Mouse (Mus musculus) CH12.LX (cell line): Measurements from ENCODE around the gene Prkce. TPM values are rescaled to one million over a fixed set of nuclear protein-coding genes. Genes with fewer than 3 reads are reported as not detected.

Experiments used
- DNase-seq: peaks from one replicate; pipeline ENCODE4 v3.0.0-alpha.2; 2013; ENCODE audit errors: extremely low read depth
- H3K27ac ChIP-seq: 2 replicates; pipeline ENCODE4 v1.5.1; 2012; ENCODE audit warnings: low read depth, mild to moderate bottlenecking, control low read depth, moderate library complexity; ENCODE audit not compliant: insufficient read depth
- H3K27me3 ChIP-seq: replicated peaks from 2 replicates; pipeline ENCODE3; 2012; ENCODE audit warnings: inconsistent platforms
- H3K36me3 ChIP-seq, 2 experiments: replicated peaks in 1 of 2; 2 replicates each; pipeline versions ENCODE3 to v1.6.1; 2012; ENCODE audit warnings: inconsistent platforms in 1 of 2, low read length in 1 of 2, mild to moderate bottlenecking in 1 of 2, mixed read lengths in 1 of 2, moderate library complexity in 1 of 2; ENCODE audit not compliant: control insufficient read depth in 1 of 2, insufficient read depth in 1 of 2
- H3K4me1 ChIP-seq, 2 experiments: 2 replicates each; pipeline ENCODE4 v1.6.1; 2012; ENCODE audit warnings: inconsistent platforms in 1 of 2, moderate library complexity in 1 of 2; ENCODE audit not compliant: insufficient read depth in 2 of 2, control insufficient read depth in 1 of 2
- H3K4me2 ChIP-seq: 2 replicates; pipeline ENCODE4 v1.6.1; 2012; ENCODE audit warnings: low read depth, mild to moderate bottlenecking, control low read depth; ENCODE audit not compliant: poor library complexity, insufficient read depth, severe bottlenecking
- H3K4me3 ChIP-seq, 3 experiments: fragments of 150-350 bp in 1 of 3; sonication (generic) in 1 of 3; replicated peaks in 1 of 3; 2 replicates each; pipeline versions ENCODE3 to v1.5.1; 2011 to 2012; ENCODE audit warnings: low read depth in 2 of 3, low read length in 2 of 3, mild to moderate bottlenecking in 2 of 3, moderate library complexity in 2 of 3, control low read depth in 1 of 3, improper control_type of control experiment in 1 of 3, inconsistent platforms in 1 of 3, mixed read lengths in 1 of 3; ENCODE audit not compliant: poor library complexity in 1 of 3
- H3K79me2 ChIP-seq: replicated peaks from 2 replicates; pipeline ENCODE4 v1.6.1; 2012; ENCODE audit warnings: mild to moderate bottlenecking, moderate library complexity; ENCODE audit not compliant: control insufficient read depth, poor library complexity, insufficient read depth, severe bottlenecking; ENCODE audit errors: extremely low read depth
- H3K9ac ChIP-seq: 2 replicates; pipeline ENCODE4 v1.6.1; 2012; ENCODE audit warnings: low read depth, mild to moderate bottlenecking, control low read depth, moderate library complexity; ENCODE audit not compliant: insufficient read depth
- H3K9me3 ChIP-seq: replicated peaks from 2 replicates; pipeline ENCODE3; 2012; ENCODE audit warnings: low read length, inconsistent platforms, mixed read lengths
- BHLHE40 ChIP-seq: IDR thresholded peaks from 2 replicates; pipeline ENCODE4 v1.6.1; 2011; ENCODE audit warnings: mild to moderate bottlenecking, low read depth, low read length, improper control_type of control experiment
- CHD2 ChIP-seq: IDR thresholded peaks from 2 replicates; pipeline ENCODE4 v1.6.1; 2011; ENCODE audit warnings: low read length, improper control_type of control experiment
- GABPA ChIP-seq: IDR thresholded peaks from 2 replicates; pipeline ENCODE4 v1.6.1; 2012; ENCODE audit warnings: low read depth, low read length, improper control_type of control experiment, inconsistent platforms; ENCODE audit not compliant: insufficient replicate concordance
- HCFC1 ChIP-seq: IDR thresholded peaks from 2 replicates; pipeline ENCODE4 v1.6.1; 2012; ENCODE audit warnings: low read depth, mild to moderate bottlenecking, inconsistent platforms, low read length, improper control_type of control experiment
- IRF4 ChIP-seq: IDR thresholded peaks from 2 replicates; pipeline ENCODE4 v1.6.1; 2014; ENCODE audit warnings: low read depth, mild to moderate bottlenecking, inconsistent platforms, low read length, improper control_type of control experiment
- JUN ChIP-seq: IDR thresholded peaks from 2 replicates; pipeline ENCODE4 v1.6.1; 2011; ENCODE audit warnings: low read depth, mild to moderate bottlenecking, low read length, improper control_type of control experiment, moderate library complexity; ENCODE audit not compliant: insufficient read depth
- KAT2A ChIP-seq: IDR thresholded peaks from 2 replicates; pipeline ENCODE4 v1.6.1; 2012; ENCODE audit warnings: low read length, improper control_type of control experiment, inconsistent platforms; ENCODE audit not compliant: insufficient replicate concordance
- MAFK ChIP-seq: IDR thresholded peaks from 2 replicates; pipeline ENCODE4 v1.6.1; 2011; ENCODE audit warnings: low read length, improper control_type of control experiment; ENCODE audit not compliant: insufficient replicate concordance
- MAZ ChIP-seq: IDR thresholded peaks from 2 replicates; pipeline ENCODE4 v1.6.1; 2012; ENCODE audit warnings: low read depth, mild to moderate bottlenecking, inconsistent platforms, low read length, improper control_type of control experiment, moderate library complexity
- MEF2A ChIP-seq: IDR thresholded peaks from 2 replicates; pipeline ENCODE4 v1.6.1; 2014; ENCODE audit warnings: low read depth, mild to moderate bottlenecking, inconsistent platforms, low read length, improper control_type of control experiment, borderline replicate concordance
- NELFE ChIP-seq: IDR thresholded peaks from 2 replicates; pipeline ENCODE4 v1.6.1; 2011; ENCODE audit warnings: low read depth, low read length, improper control_type of control experiment
- NRF1 ChIP-seq: IDR thresholded peaks from 2 replicates; pipeline ENCODE4 v1.6.1; 2014; ENCODE audit warnings: low read depth, mild to moderate bottlenecking, inconsistent platforms, low read length, improper control_type of control experiment, moderate library complexity
- PAX5 ChIP-seq: IDR thresholded peaks from 2 replicates; pipeline ENCODE4 v1.6.1; 2012; ENCODE audit warnings: low read length, inconsistent platforms, mixed read lengths
- RAD21 ChIP-seq: IDR thresholded peaks from 2 replicates; pipeline ENCODE4 v1.6.1; 2011; ENCODE audit warnings: low read depth, mild to moderate bottlenecking, low read length, improper control_type of control experiment, moderate library complexity
- RCOR1 ChIP-seq: conservative IDR thresholded peaks from 2 replicates; pipeline ENCODE4 v1.6.1; 2012; ENCODE audit warnings: low read depth, mild to moderate bottlenecking, inconsistent platforms, low read length, improper control_type of control experiment
- SIN3A ChIP-seq: IDR thresholded peaks from 2 replicates; pipeline ENCODE4 v1.6.1; 2012; ENCODE audit warnings: low read length, improper control_type of control experiment, inconsistent platforms
- TBP ChIP-seq: conservative IDR thresholded peaks from 2 replicates; pipeline ENCODE4 v1.6.1; 2011; ENCODE audit warnings: low read depth, low read length, improper control_type of control experiment
- TCF12 ChIP-seq: IDR thresholded peaks from 2 replicates; pipeline ENCODE4 v1.6.1; 2014; ENCODE audit warnings: low read depth, mild to moderate bottlenecking, inconsistent platforms, low read length, improper control_type of control experiment
- USF2 ChIP-seq: conservative IDR thresholded peaks from 2 replicates; pipeline ENCODE4 v1.6.1; 2011; ENCODE audit warnings: low read depth, low read length, improper control_type of control experiment
- ZC3H11A ChIP-seq: IDR thresholded peaks from 2 replicates; pipeline ENCODE4 v1.6.1; 2012; ENCODE audit warnings: low read depth, mild to moderate bottlenecking, inconsistent platforms, low read length, improper control_type of control experiment
- ZKSCAN1 ChIP-seq: IDR thresholded peaks from 2 replicates; pipeline ENCODE4 v1.6.1; 2012; ENCODE audit warnings: low read depth, inconsistent platforms, low read length, improper control_type of control experiment, borderline replicate concordance
- ZMIZ1 ChIP-seq: IDR thresholded peaks from 2 replicates; pipeline ENCODE4 v1.6.1; 2012; ENCODE audit warnings: low read depth, mild to moderate bottlenecking, inconsistent platforms, low read length, improper control_type of control experiment
- ZNF384 ChIP-seq: IDR thresholded peaks from 2 replicates; pipeline ENCODE4 v1.6.1; 2012; ENCODE audit warnings: low read depth, low read length, improper control_type of control experiment, inconsistent platforms
- dilution Hi-C: fragments of 300-500 bp; cut with MboI; formaldehyde crosslinking; loops from 2 replicates; pipeline ENCODE4 v1.14.3; 2020; ENCODE audit warnings: low sequenced_read_pairs; ENCODE audit not compliant: extremely low pct_unique_long_range_greater_than_20kb, extremely low pct_ligation_motif_present
- in situ Hi-C: fragments of 300-500 bp; cut with MboI; formaldehyde crosslinking; loops from 3 replicates; pipeline ENCODE4 v1.14.3; 2019; ENCODE audit warnings: low sequenced_read_pairs, low pct_ligation_motif_present, low pct_unique_long_range_greater_than_20kb, mixed read lengths
- polyA plus RNA-seq: library from polyadenylated mRNA; unstranded; fragments of >175 nt; gene quantifications from 2 replicates; pipeline ENCODE4 v1.2.1, GENCODE M21; 2012; ENCODE audit warnings: low read depth; ENCODE audit not compliant: insufficient read length
- total RNA-seq, 2 experiments: library from RNA; depleted of rRNA; stranded (reverse); fragments of 300-350 nt in 1 of 2; fragments of >200 nt in 1 of 2; gene quantifications; 2 replicates each; pipeline ENCODE4 v1.2.3; 2012 to 2014

Prkce gene
- total and polyA plus RNA-seq, 3 experiments = 4.1 to 13.2 (median 11.4) TPM

DNA sequence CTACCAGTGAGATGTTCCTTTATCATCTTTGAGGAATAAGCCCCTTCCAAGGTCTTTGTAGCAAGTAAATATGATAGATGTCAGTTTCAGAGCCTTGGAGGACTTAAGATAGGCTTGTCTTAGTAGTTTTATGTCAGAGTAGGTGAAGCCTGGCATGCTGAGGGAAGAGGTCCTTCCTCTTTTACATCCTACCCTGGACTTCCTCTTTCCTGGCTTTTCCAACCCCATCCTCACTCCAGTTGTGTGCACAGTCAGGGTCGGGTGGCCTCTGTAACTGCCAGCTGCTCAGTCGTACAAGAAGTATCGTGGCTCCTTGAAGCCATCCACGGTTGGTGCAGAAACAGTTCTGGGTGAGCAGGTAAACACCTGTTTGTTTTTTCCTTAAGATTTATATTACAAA, 517.7 kb downstream of the Prkce start:
- H3K9ac ChIP-seq = no peak overlapping the region
- H3K9me3 ChIP-seq = no peaks in the 10 kb centered on the region
- dilution Hi-C loops (no loop called here), in situ Hi-C loops (no loop called here)
- H3K27me3 ChIP-seq = no peaks in the 10 kb centered on the region
- H3K27ac ChIP-seq = no peak overlapping the region
- H3K4me3 ChIP-seq = no peak overlapping the region
- H3K36me3 ChIP-seq = no peaks in the 10 kb centered on the region
- no peaks in the 10 kb centered on the region for H3K79me2 ChIP-seq
- H3K4me1 ChIP-seq = peaks cover 0 to 6% of the 10 kb centered on the region in 2 experiments; a peak in 1 of 4 replicates
- TF ChIP-seq RAD21 (no peak), TBP (no peak), SIN3A (no peak), ZC3H11A (no peak), ZKSCAN1 (no peak), MEF2A (no peak), IRF4 (no peak), ZMIZ1 (no peak), USF2 (no peak), RCOR1 (no peak), ZNF384 (no peak), CHD2 (no peak), MAFK (no peak), NRF1 (no peak), KAT2A (no peak), GABPA (no peak), HCFC1 (no peak)
- TF ChIP-seq, all 38 proteins: peak for 0
- DNase-seq = no peak
- no peak overlapping the region for H3K4me2 ChIP-seq

- dilution Hi-C loops (no loop called here), in situ Hi-C loops (no loop called here)
- no peaks in the 10 kb centered on the region for H3K27me3 ChIP-seq
- no peak overlapping the region for H3K9ac ChIP-seq
- H3K4me3 ChIP-seq = no peak overlapping the region
- H3K36me3 ChIP-seq = no peaks in the 10 kb centered on the region
- peaks cover 0 to 6% of the 10 kb centered on the region in 2 experiments; a peak in 1 of 4 replicates for H3K4me1 ChIP-seq
- H3K27ac ChIP-seq = no peak overlapping the region
- TF ChIP-seq MAFK (no peak), ZNF384 (no peak), BHLHE40 (no peak), TBP (no peak), NELFE (no peak), JUN (no peak), TCF12 (no peak), USF2 (no peak), NRF1 (no peak), MAZ (no peak), PAX5 (no peak)
- peaks cover 2% of the 10 kb centered on the region for H3K9me3 ChIP-seq
- no peaks in the 10 kb centered on the region for H3K79me2 ChIP-seq
- no peak overlapping the region for H3K4me2 ChIP-seq
- DNase-seq = no peak
Measured at GRCm38 (mm10) chr17:86687021-86687420, 519.4 kb downstream of the Prkce start.
